Mouse (Mus musculus): Measurements from ENCODE around the gene Nt5dc3. TPM values are rescaled to one million over a fixed set of nuclear protein-coding genes. Genes with fewer than 3 reads are reported as not detected.
A peak's percentile ranks its signal among the peaks of the same experiment; 100 is the strongest.

The Nt5dc3 gene
- total RNA-seq (2021), result 10 to 100 TPM; 76.3 to 77.5 TPM
- long read RNA-seq, experiment 1, full-length matches to known transcripts, result 13 of 41 reads
- long read RNA-seq, experiment 1, partial matches to known transcripts, result 2 of 41 reads
- long read RNA-seq, experiment 1, other reads (novel, unspliced or antisense), result 26 of 41 reads
- long read RNA-seq, experiment 2, partial matches to known transcripts, result 0 of 17 reads
- long read RNA-seq, experiment 2, other reads (novel, unspliced or antisense), result 17 of 17 reads

- DNase-seq (ENCODE audit: low spot score in 2 of 2), result peak; percentile 91 to 93
These were observed at the start of gene Nt5dc3 for GRCm38 (mm10) chr10:86778398-86779116. TSS of gene Nt5dc3 (plus strand) at chr10:86779005.

GRCm38 (mm10) chr10:86730823-86731499 lies 47.8 kb upstream of the Nt5dc3 start:
- DNase-seq (ENCODE audit: low spot score in 2 of 2), result peak; percentile 87 to 91

GRCm38 (mm10) chr10:86731500-86731863 lies 47.3 kb upstream of the Nt5dc3 start:
- DNase-seq (ENCODE audit: low spot score in 2 of 2), result no peak

- DNase-seq (ENCODE audit: low spot score in 2 of 2), result no peak
These were observed 43.8 kb upstream of the Nt5dc3 start for GRCm38 (mm10) chr10:86735036-86735435.

GRCm38 (mm10) chr10:86742918-86743317 lies 35.9 kb upstream of the Nt5dc3 start:
- no peak for DNase-seq (ENCODE audit: low spot score in 2 of 2)

GRCm38 (mm10) chr10:86744306-86744705 lies 34.5 kb upstream of the Nt5dc3 start:
- no peak for DNase-seq (ENCODE audit: low spot score in 2 of 2)

- no peak for DNase-seq (ENCODE audit: low spot score in 2 of 2)
These were observed 22.8 kb upstream of the Nt5dc3 start for GRCm38 (mm10) chr10:86755816-86756502.

- DNase-seq (ENCODE audit: low spot score in 2 of 2), result no peak
These were observed 21.1 kb upstream of the Nt5dc3 start for GRCm38 (mm10) chr10:86757724-86758123.

- no peak for DNase-seq (ENCODE audit: low spot score in 2 of 2)
These were observed 20.6 kb upstream of the Nt5dc3 start for GRCm38 (mm10) chr10:86758211-86758610.

- DNase-seq (ENCODE audit: low spot score in 2 of 2), result no peak
These were observed 17.6 kb upstream of the Nt5dc3 start for GRCm38 (mm10) chr10:86761236-86761635.

GRCm38 (mm10) chr10:86761722-86762383 lies 17.0 kb upstream of the Nt5dc3 start:
- DNase-seq (ENCODE audit: low spot score in 2 of 2), result no peak

- no peak for DNase-seq (ENCODE audit: low spot score in 2 of 2)
These were observed 16.4 kb upstream of the Nt5dc3 start for GRCm38 (mm10) chr10:86762384-86762730.

- DNase-seq (ENCODE audit: low spot score in 2 of 2), result no peak
These were observed 15.1 kb upstream of the Nt5dc3 start, which contains the start of gene Gm49358 for GRCm38 (mm10) chr10:86763672-86764071. TSS of gene Gm49358 (plus strand) at chr10:86763972.

- no peak for DNase-seq (ENCODE audit: low spot score in 2 of 2)
These were observed 13.3 kb upstream of the Nt5dc3 start for GRCm38 (mm10) chr10:86765344-86765966.

- no peak for DNase-seq (ENCODE audit: low spot score in 2 of 2)
These were observed 9.6 kb upstream of the Nt5dc3 start for GRCm38 (mm10) chr10:86769216-86769615.

GRCm38 (mm10) chr10:86769797-86770196 lies 9.0 kb upstream of the Nt5dc3 start:
- no peak for DNase-seq (ENCODE audit: low spot score in 2 of 2)

- DNase-seq (ENCODE audit: low spot score in 2 of 2), result no peak
These were observed 7.1 kb upstream of the Nt5dc3 start for GRCm38 (mm10) chr10:86771701-86772100.

- DNase-seq (ENCODE audit: low spot score in 2 of 2), result peak; percentile 30 to 34
These were observed 6.6 kb upstream of the Nt5dc3 start for GRCm38 (mm10) chr10:86772231-86772631.

GRCm38 (mm10) chr10:86773360-86773759 lies 5.4 kb upstream of the Nt5dc3 start:
- DNase-seq (ENCODE audit: low spot score in 2 of 2), result no peak

- no peak for DNase-seq (ENCODE audit: low spot score in 2 of 2)
These were observed 2.5 kb upstream of the Nt5dc3 start for GRCm38 (mm10) chr10:86776281-86776680.

Data from left cerebral cortex, adult 18-20 months (tissue).